Mouse (Mus musculus): ENCODE results near the gene Olfr776.

DNA sequence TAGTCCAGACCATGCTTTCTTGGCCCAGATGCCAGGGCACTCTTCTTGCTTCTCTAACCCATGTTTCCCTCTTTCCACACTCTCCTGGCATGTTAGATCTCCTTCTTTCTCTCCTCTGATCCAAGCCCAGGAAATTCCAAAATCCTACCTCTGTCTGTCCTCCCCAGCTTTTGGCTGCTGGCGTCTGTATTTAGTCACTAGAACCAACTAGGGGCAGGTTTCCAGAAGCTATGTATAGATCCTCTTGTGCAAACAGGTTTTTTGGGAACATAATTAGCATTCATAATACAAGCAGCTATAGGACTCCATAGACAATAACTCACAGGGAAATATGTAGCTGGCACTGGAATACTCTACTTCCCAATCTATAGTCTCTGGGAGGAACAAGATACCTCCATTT is 28.2 kb upstream of the Olfr776 start:
- TF ChIP-seq CTCF (IDR thresholded peaks at IDR 0.05; ENCODE audit: insufficient read depth, low read depth, low read length), result no peak
- TF ChIP-seq POLR2A (IDR thresholded peaks at IDR 0.05; ENCODE audit: insufficient read depth, low read depth, low read length), result no peak

All from olfactory bulb, adult 2 months (tissue).